Mouse (Mus musculus): ENCODE results near the gene Ufd1. TPM values are rescaled to one million over a fixed set of nuclear protein-coding genes. Genes with fewer than 3 reads are reported as not detected.
"Not testable (repeated sequence)": the region's sequence is repeated elsewhere in the genome, so short reads cannot be mapped to it uniquely, and the experiment has no call there.

Gene Ufd1
- total RNA-seq, 4 experiments from 2014 or later = 52.6 to 58.4 (median 55.9) TPM

- DNase-seq (ENCODE audit: low spot score) = no peak
These were observed 2.6 kb upstream of the Ufd1 start for GRCm38 (mm10) chr16:18809001-18809400.

GRCm38 (mm10) chr16:18811032-18811431 lies 547 bp upstream of the Ufd1 start:
- no peak for DNase-seq (ENCODE audit: low spot score)

DNA sequence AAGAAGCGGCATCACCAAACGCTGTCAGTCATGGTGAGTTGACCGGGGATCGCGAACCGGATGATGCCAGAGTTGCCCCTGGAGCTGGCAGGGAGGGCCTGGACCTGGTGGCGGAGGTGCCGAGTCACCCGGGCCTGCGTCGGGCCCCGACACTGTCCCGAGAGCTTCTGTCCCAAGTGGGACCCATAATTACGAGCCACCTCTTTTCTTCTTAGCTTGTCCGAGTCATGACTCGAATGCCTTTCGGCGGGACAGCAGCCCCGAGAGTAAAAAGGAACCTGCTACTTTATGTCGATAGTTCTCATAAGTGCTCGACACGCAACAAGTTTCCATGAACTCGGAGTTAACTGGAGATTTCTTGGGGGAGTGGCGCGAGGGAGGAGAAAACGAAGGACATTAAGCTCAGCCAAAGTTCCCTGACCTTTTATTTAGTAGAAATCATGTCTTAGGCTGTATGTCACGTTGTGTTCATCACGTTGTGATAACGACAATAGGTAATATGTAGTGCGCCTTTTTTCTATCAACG lies 869 bp downstream of the Ufd1 start:
- DNase-seq (ENCODE audit: low spot score) = no peak

DNA sequence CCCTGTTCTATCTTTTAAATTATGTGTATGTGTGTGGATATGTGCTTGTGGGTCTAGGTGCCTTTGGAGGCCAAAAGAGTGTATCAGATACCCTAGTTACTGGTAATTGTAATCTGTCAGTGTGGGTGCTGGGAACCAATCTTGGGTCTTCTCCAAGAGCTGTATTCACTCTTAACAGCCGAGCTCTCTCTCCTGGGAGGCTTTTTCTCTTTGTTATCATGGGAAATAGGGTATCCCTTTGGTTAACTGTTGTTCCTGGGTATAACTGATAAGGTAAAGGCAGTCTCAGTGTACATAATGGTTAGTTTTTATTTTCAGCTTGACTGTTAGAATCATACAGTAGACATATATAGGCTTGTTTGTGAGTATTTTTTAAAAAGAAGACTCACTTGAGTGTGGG lies 10.8 kb downstream of the Ufd1 start:
- DNase-seq (ENCODE audit: low spot score) = no peak

- no peak for DNase-seq (ENCODE audit: low spot score)
These were observed 11.3 kb downstream of the Ufd1 start for GRCm38 (mm10) chr16:18822925-18823324.

GRCm38 (mm10) chr16:18828630-18829029 lies 17.1 kb downstream of the Ufd1 start:
- no peak for DNase-seq (ENCODE audit: low spot score)

DNA sequence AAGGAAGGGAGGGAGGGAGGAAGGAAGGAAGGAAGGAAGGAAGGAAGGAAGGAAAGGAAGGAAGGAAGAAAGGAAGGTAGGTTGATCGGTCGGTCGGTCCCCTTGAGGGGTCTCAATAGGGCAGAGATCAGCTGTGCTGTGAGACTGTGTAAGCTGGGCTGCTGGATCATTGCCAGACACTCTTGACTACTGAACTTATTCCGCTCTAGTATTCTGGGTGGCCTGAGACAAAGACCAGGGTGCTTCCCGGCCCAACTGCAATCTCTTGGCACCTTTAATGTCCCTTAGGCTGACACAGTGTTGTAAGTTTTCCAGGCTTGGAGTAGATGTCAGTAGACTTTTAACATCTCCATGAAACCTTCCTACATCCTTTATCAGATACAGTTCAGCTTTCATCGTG lies 17.5 kb downstream of the Ufd1 start:
- DNase-seq (ENCODE audit: low spot score) = no peak

GRCm38 (mm10) chr16:18833486-18833885 lies 21.9 kb downstream of the Ufd1 start:
- DNase-seq (ENCODE audit: low spot score) = no peak

DNA sequence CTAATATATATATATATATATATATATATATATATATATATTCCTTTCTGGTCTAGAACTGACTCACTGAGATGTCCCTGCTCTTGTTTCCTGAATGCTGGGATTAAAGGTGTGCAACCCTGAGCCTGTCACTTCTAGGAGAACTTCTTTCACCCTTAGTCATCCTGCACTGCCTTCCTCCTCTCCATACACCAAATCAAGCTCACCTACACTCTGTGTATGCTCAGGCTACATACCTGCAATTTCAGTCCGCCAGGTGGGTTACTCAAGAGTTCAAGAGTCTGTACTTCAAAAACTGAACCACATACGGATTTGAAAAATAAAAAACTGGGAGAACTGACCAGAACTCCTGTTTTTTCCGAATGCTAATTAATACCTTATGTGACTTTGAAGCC lies 24.5 kb downstream of the Ufd1 start:
- DNase-seq (ENCODE audit: low spot score) = no peak

DNA sequence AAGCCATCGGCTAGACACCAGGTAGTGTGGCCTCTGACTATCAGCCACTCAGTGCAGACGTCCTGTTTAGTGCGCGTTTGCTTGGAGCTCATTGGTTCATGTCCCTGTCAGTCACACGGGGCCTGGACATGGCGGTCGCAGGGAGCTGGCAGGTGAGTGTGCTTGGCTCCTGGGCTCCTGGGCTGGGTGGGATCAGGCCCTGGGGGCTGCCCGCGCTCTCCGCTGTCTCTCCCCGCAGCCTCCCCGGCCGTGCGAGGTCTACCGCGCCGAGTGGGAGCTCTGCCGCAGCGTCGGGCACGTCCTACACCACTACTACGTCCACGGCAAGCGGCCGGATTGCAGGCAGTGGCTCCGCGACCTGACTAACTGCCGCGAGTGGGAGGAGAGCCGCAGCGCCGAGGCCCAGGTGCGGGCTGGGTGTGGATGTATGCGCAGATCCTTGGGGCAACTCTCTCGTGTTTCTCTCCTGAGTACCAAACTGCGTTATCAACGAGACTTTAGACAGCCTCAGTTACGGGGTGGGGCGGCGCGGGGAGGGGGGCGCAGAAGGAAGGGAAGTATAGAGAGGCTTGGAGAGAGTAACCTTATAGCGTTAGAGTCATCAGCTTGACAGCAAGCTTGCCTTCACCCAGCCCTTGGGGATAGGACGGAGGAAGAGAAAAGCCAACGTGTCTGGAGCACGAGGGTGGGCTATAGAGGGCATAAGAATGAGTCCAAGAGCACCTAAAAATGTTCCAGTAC lies 25.1 kb downstream of the Ufd1 start, which contains the start of the genes 2510002D24Rik and Gm28539:
TSS of gene 2510002D24Rik (plus strand) at position 111 of the 741 bp plus-strand sequence.
TSS of gene Gm28539 (plus strand) at position 117 of the 741 bp plus-strand sequence.
- peak; percentile 96 for DNase-seq (ENCODE audit: low spot score)

GRCm38 (mm10) chr16:18838346-18838745 lies 26.8 kb downstream of the Ufd1 start:
- DNase-seq (ENCODE audit: low spot score) = peak; percentile 26

- DNase-seq (ENCODE audit: low spot score) = no peak
These were observed 34.8 kb downstream of the Ufd1 start for GRCm38 (mm10) chr16:18846301-18846820.

GRCm38 (mm10) chr16:18849521-18850190 lies 38.1 kb downstream of the Ufd1 start:
- DNase-seq (ENCODE audit: low spot score) = not testable (repeated sequence)

GRCm38 (mm10) chr16:18858551-18858950 lies 47.0 kb downstream of the Ufd1 start:
- DNase-seq (ENCODE audit: low spot score) = peak; percentile 61

GRCm38 (mm10) chr16:18860186-18860585 lies 48.6 kb downstream of the Ufd1 start:
- DNase-seq (ENCODE audit: low spot score) = peak; percentile 67

DNA sequence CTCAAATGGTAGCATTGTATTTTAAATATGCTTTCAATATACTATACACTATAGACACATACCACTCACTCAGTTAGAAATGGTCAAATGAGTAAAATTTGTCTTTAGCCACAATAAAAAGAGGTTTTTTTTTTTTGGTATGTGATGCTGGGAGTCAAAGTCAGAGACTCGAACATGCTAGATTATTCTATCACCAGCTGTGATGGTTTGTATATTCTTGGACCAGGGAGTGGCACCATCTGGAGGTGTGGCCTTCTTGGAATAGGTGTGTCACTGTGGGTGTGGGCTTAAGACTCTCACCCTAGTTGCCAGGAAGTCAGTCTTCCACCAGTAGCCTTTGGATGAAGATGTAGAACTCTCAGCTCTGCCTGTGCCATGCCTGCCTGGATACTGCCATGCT lies 58.9 kb downstream of the Ufd1 start:
- not testable (repeated sequence) for DNase-seq (ENCODE audit: low spot score)

DNA sequence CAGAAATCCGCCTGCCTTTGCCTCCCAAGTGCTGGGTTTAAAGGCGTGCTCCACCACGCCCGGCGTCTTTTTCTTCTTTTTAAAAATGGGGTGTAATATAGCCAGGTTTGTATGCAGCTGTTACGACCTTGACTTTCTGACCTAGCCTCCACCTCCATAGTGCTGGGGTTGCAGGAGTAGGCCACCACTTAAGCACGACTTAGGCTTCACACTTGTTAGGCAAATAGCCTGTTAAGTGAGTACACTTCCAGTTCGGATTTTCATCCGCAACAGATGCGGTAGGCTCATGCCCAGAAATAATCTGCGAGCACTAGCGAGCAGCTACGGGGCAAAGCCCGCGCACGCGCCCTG lies 64.5 kb downstream of the Ufd1 start:
- DNase-seq (ENCODE audit: low spot score) = no peak

DNA sequence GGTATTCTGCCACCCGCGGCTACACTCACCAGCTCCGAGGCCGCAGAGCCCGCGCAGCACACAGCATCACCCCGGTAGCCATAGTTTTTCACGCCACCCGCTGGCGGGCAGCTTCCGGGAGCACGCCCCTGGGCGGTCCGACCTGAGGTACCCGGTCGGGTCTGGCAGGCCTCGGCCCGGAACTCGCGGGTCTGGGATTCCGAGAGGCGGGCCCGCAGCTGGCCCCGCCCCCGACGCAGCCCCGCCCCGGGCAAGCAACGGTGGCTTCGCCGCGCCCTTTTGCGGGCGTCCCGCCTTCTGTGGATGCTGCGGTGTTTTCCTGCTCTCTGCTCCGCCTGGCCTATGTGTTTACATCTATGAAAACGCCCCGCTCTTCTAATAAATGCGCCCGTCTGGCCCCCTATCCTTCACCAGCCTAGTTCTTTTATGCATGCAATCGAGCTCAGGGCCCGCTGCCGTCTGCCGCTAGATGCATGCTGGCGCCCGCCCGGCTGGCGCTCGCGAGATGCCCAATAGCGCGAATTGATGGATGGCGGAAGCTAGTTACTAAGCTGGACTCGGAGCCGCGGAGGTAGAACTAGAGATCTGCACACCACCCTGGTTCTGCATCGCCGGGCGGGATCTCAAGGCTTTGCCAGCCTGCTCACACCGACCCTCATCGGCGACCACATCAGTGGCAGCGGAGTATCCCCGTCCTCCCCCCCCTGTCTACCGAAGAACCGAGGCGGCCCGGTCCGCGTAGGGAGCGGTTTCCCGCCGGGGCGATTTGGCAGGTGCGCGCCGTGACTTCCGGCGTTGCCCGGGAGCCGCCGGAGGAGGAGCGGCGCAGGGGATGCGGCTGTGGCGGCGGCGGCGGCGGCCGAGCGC lies 65.1 kb downstream of the Ufd1 start, which contains the start of the genes Mrpl40 and Hira:
TSS of gene Mrpl40 (minus strand) at position 421 of the 867 bp plus-strand sequence.
TSS of gene Hira (plus strand) at position 596 of the 867 bp plus-strand sequence.
- peak; percentile 91 for DNase-seq (ENCODE audit: low spot score)

DNA sequence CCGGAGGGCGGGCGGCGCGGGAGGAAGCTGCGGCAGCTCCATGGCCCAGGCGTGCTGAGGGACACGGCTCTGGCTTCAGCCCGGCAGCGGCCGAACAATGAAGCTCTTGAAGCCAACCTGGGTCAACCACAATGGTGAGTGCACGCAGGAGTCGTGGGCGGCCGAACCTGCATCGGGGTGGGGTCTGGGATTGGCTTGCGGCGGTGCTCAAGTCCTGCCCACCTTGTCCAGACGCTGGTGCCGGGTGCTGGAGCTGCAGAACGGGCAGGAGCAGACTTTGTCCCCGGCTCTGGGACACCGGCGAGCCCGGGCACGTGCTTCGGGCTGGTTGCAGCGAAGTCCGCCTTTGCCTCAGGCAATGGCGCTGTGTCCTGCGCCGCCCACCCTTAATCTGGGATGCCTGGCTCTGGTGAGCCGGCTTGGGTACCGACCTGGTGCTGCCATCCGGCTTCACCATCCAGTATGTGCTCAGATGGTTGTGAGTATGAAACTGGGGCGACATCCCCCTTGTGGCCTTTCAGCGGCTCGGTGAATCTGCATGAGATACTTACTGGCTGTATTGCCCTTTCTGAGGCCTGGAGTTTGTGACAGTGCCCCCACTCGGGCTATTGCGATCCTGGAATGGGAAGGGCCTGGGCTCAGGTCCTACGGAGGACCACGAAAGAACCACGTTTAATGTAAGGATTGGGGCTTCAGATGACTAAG lies 66.0 kb downstream of the Ufd1 start:
- peak; percentile 12 for DNase-seq (ENCODE audit: low spot score)

- no peak for DNase-seq (ENCODE audit: low spot score)
These were observed 66.6 kb downstream of the Ufd1 start for GRCm38 (mm10) chr16:18878091-18878720.

Measured in heart, adult 8-10 months (tissue).